Mouse (Mus musculus) limb, embryonic 10.5 days (tissue): ENCODE results near the gene Catsper4. TPM values are rescaled to one million over a fixed set of nuclear protein-coding genes. Genes with fewer than 3 reads are reported as not detected.

ENCODE experiments used
- polyA plus RNA-seq: library from polyadenylated mRNA; unstranded; fragments of >200 nt; fragmentation: Nextera tagmentation; extraction: Ambion mirVana; gene quantifications from 2 replicates; pipeline ENCODE4 v1.2.1, GENCODE M21; 2016

Catsper4 gene
- polyA plus RNA-seq, 1 experiment from 2014 or later: not detected

Other genes with a start within 250 kb of the Catsper4 start
- 41.8 and 41.9 TPM in 2 replicates for gene Dhdds, start 226.5 kb downstream of the Catsper4 start, polyA plus RNA-seq
- gene Lin28a, start 208.5 kb downstream of the Catsper4 start, polyA plus RNA-seq: 16.7 and 46.5 TPM in 2 replicates
- not detected in 2 replicates for gene Zfp683, start 173.5 kb downstream of the Catsper4 start, polyA plus RNA-seq
- gene Crybg2, start 166.6 kb downstream of the Catsper4 start, polyA plus RNA-seq: 3.5 and 4.4 TPM in 2 replicates
- 2.4 and 3.9 TPM in 2 replicates for gene Cd52, start 132.3 kb downstream of the Catsper4 start, polyA plus RNA-seq
- gene Ubxn11, start 124.8 kb downstream of the Catsper4 start, polyA plus RNA-seq: 5.1 and 6.5 TPM in 2 replicates
- 280 and 308 TPM in 2 replicates for gene Sh3bgrl3, start 98.6 kb downstream of the Catsper4 start, polyA plus RNA-seq
- 27.1 and 29.1 TPM in 2 replicates for gene Cep85, start 40.3 kb downstream of the Catsper4 start, polyA plus RNA-seq
- not detected in 2 replicates for gene Gm7534, start 24.4 kb downstream of the Catsper4 start, polyA plus RNA-seq
- 0.76 and 1.1 TPM in 2 replicates for gene Cnksr1, start 11.0 kb upstream of the Catsper4 start, polyA plus RNA-seq
- 0.60 and 0.79 TPM in 2 replicates for gene E130218I03Rik, start 16.3 kb upstream of the Catsper4 start, polyA plus RNA-seq
- gene Zfp593, start 18.2 kb upstream of the Catsper4 start, polyA plus RNA-seq: 19.0 and 23.5 TPM in 2 replicates
- not detected in 2 replicates for gene Gm30191, start 19.6 kb upstream of the Catsper4 start, polyA plus RNA-seq
- 9.2 and 10.9 TPM in 2 replicates for gene Grrp1, start 26.7 kb upstream of the Catsper4 start, polyA plus RNA-seq
- gene Pdik1l, start 60.5 kb upstream of the Catsper4 start, polyA plus RNA-seq: 13.9 and 19.6 TPM in 2 replicates
- 0.30 and 0.95 TPM in 2 replicates for gene Trim63, start 87.7 kb upstream of the Catsper4 start, polyA plus RNA-seq
- gene Slc30a2, start 115.8 kb upstream of the Catsper4 start, polyA plus RNA-seq: not detected in 2 replicates
- 0.44 and 0.75 TPM in 2 replicates for gene Extl1, start 156.5 kb upstream of the Catsper4 start, polyA plus RNA-seq
- gene Pafah2, start 168.9 kb upstream of the Catsper4 start, polyA plus RNA-seq: 8.1 and 8.6 TPM in 2 replicates
- 1,855 and 1,993 TPM in 2 replicates for gene Stmn1, start 240.9 kb upstream of the Catsper4 start, polyA plus RNA-seq